Mouse (Mus musculus): ENCODE measurements at regions not wholly inside any gene's neighbourhood (a gene's known extent, or its start where the extent isn't known, plus 50 kb on each side); places are given as distances from the start of the nearest gene placed in this dataset.

DNA sequence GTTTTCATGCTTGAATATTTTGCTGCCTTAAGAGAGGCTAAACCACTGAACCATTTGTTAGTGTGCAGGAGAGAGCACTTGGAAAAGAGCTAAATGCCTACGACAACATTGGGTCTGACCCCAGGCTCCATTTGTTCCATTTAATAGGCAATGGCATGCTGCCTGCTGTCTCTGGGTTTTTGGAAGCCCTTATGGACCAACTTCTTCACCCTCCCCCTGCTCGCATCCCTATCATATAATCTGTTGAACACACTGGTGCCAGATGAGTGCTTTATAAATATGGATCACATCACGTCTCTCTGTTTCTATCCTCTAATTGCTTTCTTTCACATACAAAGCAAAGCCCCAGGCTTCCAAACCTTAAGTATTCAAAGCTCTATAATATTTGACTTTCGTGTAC, 179.1 kb upstream of the Lrrn1 start:
- no peak for DNase-seq (ENCODE audit: low spot score in 2 of 2)

DNA sequence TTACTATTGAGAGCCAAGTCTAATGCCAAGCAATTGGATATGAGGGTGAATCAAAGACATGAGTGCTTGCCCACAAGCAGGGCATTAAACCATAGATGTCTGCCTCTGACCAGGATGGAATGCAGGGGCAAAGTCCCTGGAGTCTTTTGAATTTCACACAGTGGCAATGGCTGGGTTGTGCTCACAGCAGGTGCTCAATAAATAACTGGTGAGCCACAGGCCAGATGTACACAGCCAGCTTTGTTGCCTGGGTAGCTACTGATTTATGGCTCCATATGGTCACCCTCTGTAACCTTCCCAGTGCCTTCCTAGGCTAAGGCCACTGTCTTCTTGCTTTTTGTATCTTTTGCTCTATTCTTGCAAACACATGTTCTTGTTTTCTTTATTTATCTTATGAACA, 154.3 kb upstream of the Lrrn1 start:
- no peak for DNase-seq (ENCODE audit: low spot score in 2 of 2)

DNA sequence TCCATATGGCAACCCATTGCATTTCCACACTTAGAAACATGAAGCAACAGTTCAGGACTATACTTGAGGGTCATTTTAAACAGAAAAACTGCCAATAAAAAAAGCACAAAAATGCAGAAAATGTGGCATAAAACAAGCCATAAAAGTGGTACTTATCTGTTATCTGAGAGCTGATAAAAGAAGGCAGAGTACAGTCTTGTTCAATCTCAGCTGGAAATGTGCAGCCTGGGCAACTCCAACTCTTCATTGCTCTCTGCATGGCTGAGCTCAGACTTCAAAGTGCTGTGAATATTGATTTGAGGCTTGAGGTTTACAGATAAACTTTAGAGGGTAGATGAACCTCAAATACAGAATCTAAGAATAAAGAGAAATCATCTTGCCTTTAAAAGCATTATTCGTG, 151.1 kb upstream of the Lrrn1 start:
- DNase-seq (ENCODE audit: low spot score in 2 of 2): no peak

DNA sequence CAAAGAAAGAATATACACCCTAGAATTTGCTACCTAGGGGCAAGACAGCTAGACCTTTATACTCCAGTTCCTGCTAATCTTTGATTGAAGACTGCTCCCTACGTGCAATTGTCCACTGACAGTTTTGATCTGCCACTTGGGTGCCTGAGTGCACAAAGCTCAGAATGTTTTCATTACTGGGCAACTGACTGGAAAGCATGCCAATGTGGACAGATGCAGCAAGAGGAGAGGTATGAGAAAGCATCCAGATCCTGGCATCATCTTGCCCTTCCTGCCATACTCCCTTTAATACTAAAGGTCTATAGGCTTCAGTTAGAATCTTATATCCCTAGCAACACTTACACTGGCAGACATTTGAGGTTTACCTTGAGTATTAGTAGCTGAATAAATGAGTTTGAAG, 148.9 kb upstream of the Lrrn1 start:
- DNase-seq (ENCODE audit: low spot score in 2 of 2): no peak

- no peak for DNase-seq (ENCODE audit: low spot score in 2 of 2)
Observed at GRCm38 (mm10) chr6:107386094-107386678, 143.4 kb upstream of the Lrrn1 start.

GRCm38 (mm10) chr6:107389892-107390291, 139.7 kb upstream of the Lrrn1 start:
- no peak for DNase-seq (ENCODE audit: low spot score in 2 of 2)

DNA sequence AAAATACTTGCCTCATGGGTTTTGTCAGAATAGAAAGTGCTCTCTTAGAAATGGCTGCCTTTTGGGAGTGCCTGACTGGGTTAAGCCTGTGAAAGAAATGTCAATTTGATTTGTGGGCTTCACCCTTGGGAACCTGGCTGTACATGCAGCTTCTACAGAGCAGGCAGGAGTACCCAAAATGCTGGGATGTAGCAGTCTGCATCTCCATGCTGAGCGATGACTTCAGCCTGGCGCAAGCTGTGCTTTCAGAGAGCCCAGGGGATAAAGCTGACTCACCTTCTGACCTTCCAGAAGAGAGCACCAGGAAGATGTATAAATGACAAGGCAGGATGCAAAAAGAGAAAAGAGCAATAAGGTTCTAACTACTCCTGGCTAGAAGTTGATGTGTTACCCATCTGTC, 135.0 kb upstream of the Lrrn1 start:
- no peak for DNase-seq (ENCODE audit: low spot score in 2 of 2)

- DNase-seq (ENCODE audit: low spot score in 2 of 2): no peak
Observed at GRCm38 (mm10) chr6:107415766-107416165, 113.8 kb upstream of the Lrrn1 start.

GRCm38 (mm10) chr6:107422091-107422490, 107.5 kb upstream of the Lrrn1 start:
- peak in 1 of 2 experiments; percentile 20 for DNase-seq (ENCODE audit: low spot score in 2 of 2)

DNA sequence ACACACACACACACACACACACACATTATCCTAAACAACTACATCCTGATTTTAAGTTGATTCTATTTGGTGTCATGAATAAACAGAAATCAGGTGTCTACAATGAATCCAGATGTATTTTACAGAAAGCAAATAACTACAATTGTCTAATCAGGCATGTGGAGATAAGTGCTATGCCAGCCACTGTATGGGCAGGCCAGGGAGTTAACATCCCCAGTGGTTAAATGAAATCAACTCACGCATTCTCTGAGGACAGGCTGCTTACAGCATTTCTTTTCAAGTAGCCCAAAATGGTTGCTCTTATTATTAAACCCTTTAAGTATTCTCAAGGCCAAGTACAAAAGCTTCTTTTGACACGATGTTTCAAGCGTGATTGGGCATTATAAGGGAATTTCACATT, 103.0 kb upstream of the Lrrn1 start:
- DNase-seq (ENCODE audit: low spot score in 2 of 2): no peak

DNA sequence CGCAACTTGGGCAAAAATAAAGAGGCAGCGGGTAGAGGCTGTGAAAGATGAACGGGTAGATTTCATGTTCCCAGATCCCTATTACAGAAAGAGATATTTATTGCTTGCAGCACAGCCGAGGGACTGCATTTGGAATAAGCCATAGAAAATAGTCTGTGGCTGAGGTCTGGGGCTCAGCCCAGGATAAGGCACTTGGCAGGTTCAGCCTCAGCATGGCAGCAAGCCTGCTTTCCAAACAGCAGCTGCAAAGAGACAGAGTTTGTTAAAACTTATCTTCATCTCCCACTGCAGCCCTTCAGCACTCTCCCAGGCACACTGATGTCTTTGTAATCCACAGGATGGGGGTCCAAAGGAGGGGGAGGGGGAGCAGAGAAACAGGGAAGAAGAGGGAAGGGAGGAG, 98.5 kb upstream of the Lrrn1 start:
- DNase-seq (ENCODE audit: low spot score in 2 of 2): peak in 1 of 2 experiments; percentile 13

DNA sequence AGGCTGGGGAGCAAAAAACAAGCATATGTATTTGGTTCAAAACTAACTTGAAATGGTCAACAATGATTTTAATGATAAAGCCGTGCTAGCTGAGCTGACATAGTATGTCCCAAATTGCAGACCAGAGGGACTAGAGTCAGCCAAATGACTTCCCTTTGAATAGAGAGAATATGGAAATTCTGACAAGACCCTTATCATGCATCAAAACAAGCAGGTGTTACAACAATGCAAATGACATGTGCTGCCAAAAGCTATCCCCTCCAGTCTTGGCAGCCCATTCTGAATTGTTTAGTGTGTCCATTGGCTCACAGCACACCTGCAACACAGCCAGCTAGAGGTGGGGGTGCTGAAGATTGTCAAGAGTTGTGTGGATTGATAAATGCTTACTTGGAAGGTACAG, 87.5 kb upstream of the Lrrn1 start:
- no peak for DNase-seq (ENCODE audit: low spot score in 2 of 2)

GRCm38 (mm10) chr6:107444336-107444735, 85.2 kb upstream of the Lrrn1 start:
- DNase-seq (ENCODE audit: low spot score in 2 of 2): no peak

DNA sequence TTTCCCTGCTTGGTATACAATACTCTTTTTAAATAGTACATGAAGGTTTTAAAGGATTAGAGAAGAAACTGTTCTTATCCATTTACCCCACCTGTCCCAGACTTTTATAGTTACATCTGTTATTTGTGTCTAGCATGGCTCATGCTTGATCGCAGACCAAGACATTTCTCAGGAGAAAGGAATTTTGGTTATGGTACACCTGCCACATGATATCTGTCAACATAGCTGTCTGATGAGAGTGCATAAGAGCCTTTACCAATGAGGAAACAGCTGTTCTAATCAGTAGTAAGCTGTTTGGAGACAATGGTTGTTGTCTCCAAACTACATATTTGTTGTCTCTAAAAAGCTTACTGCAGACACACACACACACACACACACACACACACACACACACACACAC, 70.3 kb upstream of the Lrrn1 start:
- DNase-seq (ENCODE audit: low spot score in 2 of 2): no peak

- no peak for DNase-seq (ENCODE audit: low spot score in 2 of 2)
Observed at GRCm38 (mm10) chr6:107462440-107462839, 67.1 kb upstream of the Lrrn1 start.

GRCm38 (mm10) chr6:107473395-107473794, 56.2 kb upstream of the Lrrn1 start:
- no peak for DNase-seq (ENCODE audit: low spot score in 2 of 2)

DNA sequence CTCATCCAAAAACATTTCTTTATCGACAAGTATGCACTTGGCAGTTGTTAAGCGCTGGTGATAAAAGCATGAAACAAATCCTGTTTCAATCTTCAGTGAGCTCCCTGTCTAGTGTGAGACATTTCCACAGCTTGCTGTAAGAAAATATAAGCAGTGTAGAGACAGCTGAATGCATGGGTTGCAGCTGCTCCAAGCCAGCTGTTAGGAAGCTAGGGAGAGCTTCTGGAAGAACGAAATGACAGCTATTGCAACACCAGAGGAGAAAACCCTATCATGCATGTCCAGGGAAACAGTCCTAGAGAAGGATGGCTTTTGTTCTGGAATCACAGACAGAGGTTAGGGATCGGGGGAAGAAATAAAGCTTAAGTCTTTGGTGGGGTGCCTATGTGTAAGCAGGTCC, 55.4 kb upstream of the Lrrn1 start:
- no peak for DNase-seq (ENCODE audit: low spot score in 2 of 2)

Small RNA genes lying in the stretch of these regions (microRNA-seq; reads per million reads assigned to microRNA genes)
- 0 reads per million in 2 experiments for gene Gm27690
